Mouse (Mus musculus): ENCODE data around the gene Ibsp. TPM values are rescaled to one million over a fixed set of nuclear protein-coding genes. Genes with fewer than 3 reads are reported as not detected.

Gene Ibsp
- polyA plus RNA-seq (2012) = 0.08 and 0.18 TPM in 2 replicates

DNA sequence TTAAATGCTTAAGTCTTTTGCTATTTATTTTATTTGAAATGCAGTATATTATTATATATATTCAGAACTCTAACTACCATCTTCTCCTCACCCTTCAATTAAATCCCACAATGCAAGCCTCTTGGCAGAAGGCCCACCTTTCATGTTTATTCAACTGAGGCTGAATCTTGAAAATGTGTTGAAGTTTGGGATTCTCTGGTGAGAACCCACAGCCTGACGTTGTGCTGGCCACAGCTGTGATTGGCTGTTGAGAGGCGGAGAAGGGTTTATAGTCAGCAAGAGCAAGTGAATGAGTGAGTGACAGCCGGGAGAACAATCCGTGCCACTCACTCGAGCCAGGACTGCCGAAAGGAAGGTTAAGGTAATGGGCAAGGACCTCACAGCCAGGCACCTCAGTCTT, at the start of gene Ibsp:
Gene Ibsp (plus strand): TSS at position 178 of the 400 bp plus-strand sequence.

DNA sequence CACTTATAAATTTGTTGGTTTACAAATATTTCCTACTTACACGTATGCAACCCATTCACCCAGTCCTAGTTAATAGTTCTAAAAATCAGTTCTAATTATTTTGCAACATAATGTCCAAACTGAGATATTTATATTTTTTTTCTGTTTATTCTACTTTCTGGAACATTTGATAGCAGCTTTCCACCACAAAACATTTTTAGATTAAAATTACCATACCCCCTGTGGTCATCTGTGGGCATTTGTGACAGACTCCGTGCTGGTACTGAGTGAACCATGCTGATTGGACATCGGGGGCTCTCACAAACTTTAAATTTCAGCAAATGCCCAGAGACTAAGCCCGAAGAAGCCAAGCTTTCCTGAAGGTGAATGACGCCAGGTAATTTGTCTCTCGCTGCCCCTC, 26.1 kb downstream of the Ibsp start, which contains the start of gene Mepe:
Gene Mepe (plus strand): TSS at position 301 of the 400 bp plus-strand sequence.

Other genes with a start within 250 kb of the Ibsp start
- gene Gm17660, start 221.6 kb upstream of the Ibsp start, polyA plus RNA-seq (2012) = not detected in 2 replicates
- gene Sparcl1, start 185.4 kb upstream of the Ibsp start, polyA plus RNA-seq (2012) = not detected in 2 replicates
- not detected in 2 replicates for gene Dspp, start 128.5 kb upstream of the Ibsp start, polyA plus RNA-seq (2012)
- 0.03 TPM in 1 of 2 replicates, not detected in the other for gene Dmp1, start 96.6 kb upstream of the Ibsp start, polyA plus RNA-seq (2012)
- gene Mepe, start 26.2 kb downstream of the Ibsp start, polyA plus RNA-seq (2012) = not detected in 2 replicates
- 0.63 and 1.1 TPM in 2 replicates for gene Spp1, start 135.9 kb downstream of the Ibsp start, polyA plus RNA-seq (2012)
- gene Pkd2, start 160.3 kb downstream of the Ibsp start, polyA plus RNA-seq (2012) = 1.4 and 2.3 TPM in 2 replicates
- 1.5 TPM in 2 replicates for gene BC005561, start 209.2 kb downstream of the Ibsp start, polyA plus RNA-seq (2012)